Mouse (Mus musculus) liver, embryonic 15.5 days (tissue): ENCODE measurements around the gene Ptgs1. TPM values are rescaled to one million over a fixed set of nuclear protein-coding genes. Genes with fewer than 3 reads are reported as not detected.

ENCODE experiments used
- ATAC-seq: fragments of 200-750 bp; cut with Nextera tagmentation; 2 replicates; pipeline ENCODE4 v1.8.0; 2017; ENCODE audit warnings: moderate number of reproducible peaks, mild to moderate bottlenecking, moderate library complexity; ENCODE audit not compliant: insufficient read depth
- H3K27ac ChIP-seq: fragments of 300-500 bp; sonication (generic); replicated peaks from 2 replicates; pipeline ENCODE4 v1.5.1; 2015; ENCODE audit warnings: mild to moderate bottlenecking, inconsistent platforms
- H3K27me3 ChIP-seq: fragments of 300-500 bp; sonication (generic); 2 replicates; pipeline ENCODE4 v1.6.1; 2015; ENCODE audit warnings: mild to moderate bottlenecking, inconsistent platforms
- H3K36me3 ChIP-seq: fragments of 300-500 bp; sonication (generic); replicated peaks from 2 replicates; pipeline ENCODE4 v1.6.1; 2015; ENCODE audit warnings: moderate library complexity, mild to moderate bottlenecking, inconsistent platforms
- H3K4me1 ChIP-seq: fragments of 300-500 bp; sonication (generic); replicated peaks from 2 replicates; pipeline ENCODE4 v1.6.1; 2015; ENCODE audit warnings: inconsistent platforms
- H3K4me2 ChIP-seq: fragments of 300-500 bp; sonication (generic); 2 replicates; pipeline ENCODE4 v1.6.1; 2015; ENCODE audit warnings: moderate library complexity, mild to moderate bottlenecking, inconsistent platforms
- H3K4me3 ChIP-seq: fragments of 300-500 bp; sonication (generic); replicated peaks from 2 replicates; pipeline ENCODE4 v1.5.1; 2015; ENCODE audit warnings: mild to moderate bottlenecking, inconsistent platforms
- H3K9ac ChIP-seq: fragments of 300-500 bp; sonication (generic); 2 replicates; pipeline ENCODE4 v1.6.1; 2015; ENCODE audit warnings: moderate library complexity, mild to moderate bottlenecking, inconsistent platforms
- H3K9me3 ChIP-seq: fragments of 300-500 bp; sonication (generic); replicated peaks from 2 replicates; pipeline ENCODE4 v1.6.1; 2016; ENCODE audit warnings: inconsistent platforms
- WGBS: fragments of 180-500 bp; shearing (Covaris S2); methylation state at CpG from one replicate; pipeline ENCODE4 v1.1.7; 2015; ENCODE audit warnings: mixed read lengths; ENCODE audit not compliant: insufficient replicate concordance; 5-methylcytosine and 5-hydroxymethylcytosine counted together
- polyA plus RNA-seq: library from polyadenylated mRNA; unstranded; fragments of >200 nt; fragmentation: Nextera tagmentation; extraction: Ambion mirVana; gene quantifications from 2 replicates; pipeline ENCODE4 v1.2.1, GENCODE M21; 2015

Gene Ptgs1
- polyA plus RNA-seq, 1 experiment from 2014 or later = 20.9 TPM

DNA sequence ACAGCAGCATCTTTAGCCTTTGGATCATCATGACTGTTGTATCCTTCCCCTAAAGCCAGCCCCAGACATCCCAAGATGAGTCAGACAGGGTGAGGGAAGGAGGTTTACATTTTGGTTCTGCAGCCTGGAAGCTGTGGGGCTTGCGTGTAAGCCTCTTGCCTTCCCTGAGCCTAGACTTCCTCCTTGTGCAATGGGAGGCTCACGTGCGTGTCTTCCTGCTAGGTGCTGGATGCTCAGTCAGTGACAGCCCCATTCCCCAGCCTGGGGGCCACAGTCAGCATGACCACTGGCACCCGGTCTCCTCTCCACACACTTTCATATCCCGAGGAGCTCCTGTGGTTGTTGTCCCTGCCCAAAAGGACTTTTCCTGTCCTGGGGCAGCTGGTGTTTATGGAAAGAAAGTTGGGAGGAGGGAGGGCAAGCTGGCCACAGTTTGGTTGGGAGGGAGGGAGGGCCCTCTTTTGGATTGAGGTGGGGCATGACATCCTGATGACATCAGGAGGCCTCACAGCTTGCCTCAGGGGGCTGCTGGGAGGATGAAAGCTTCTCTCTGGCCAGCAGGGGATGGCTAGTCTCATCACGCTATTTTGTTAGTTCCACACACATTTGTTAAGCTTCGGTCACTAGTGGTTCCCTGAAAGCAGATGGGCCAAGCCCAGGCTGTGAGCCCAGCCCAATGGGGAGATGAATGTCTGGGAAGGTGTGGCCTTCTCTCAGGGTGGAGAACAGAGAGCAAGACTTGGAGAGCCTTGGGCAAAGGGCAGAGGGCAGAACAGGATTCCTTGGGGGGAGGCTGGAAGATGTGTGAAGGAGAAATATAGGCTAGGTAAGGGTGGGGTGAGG, 4.5 kb downstream of the Ptgs1 start:
- no peak for ATAC-seq
- Histone ChIP-seq H3K9me3 (no peaks in the 10 kb centered on the region), H3K27me3 (peaks cover 25% of the 10 kb centered on the region), H3K36me3 (no peaks in the 10 kb centered on the region; the same call in 1 of the 2 replicates), H3K9ac (no peak overlapping the region), H3K4me2 (no peak overlapping the region; the same call in 1 of the 2 replicates), H3K27ac (no peak overlapping the region), H3K4me1 (peaks cover 14% of the 10 kb centered on the region; the same call in 1 of the 2 replicates), H3K4me3 (no peak overlapping the region)
- 35% methylated on average over 7 of the region's 7 CpGs for WGBS

DNA sequence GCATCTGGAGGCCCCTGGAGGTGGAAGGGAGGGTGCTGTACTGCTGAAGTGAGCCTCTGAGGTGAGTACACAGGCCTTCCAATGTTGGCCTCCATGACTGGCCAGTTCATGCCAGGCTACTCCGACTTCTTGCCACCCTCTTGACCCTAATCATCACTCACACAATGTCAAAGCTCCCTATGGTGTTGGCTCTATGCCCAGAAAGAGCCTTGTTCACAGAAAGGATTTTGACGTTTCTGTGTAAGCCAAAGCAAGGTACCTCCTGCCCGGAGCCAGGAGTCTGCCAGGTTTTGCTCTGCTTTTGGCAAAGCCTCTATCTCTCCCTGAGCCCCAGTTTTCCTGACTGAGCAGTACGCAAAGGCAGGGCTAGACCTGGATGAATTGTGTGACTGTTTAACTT, 5.7 kb downstream of the Ptgs1 start:
- 35% methylated on average over 4 of the region's 4 CpGs for WGBS
- Histone ChIP-seq H3K27ac (no peak overlapping the region), H3K4me3 (no peak overlapping the region), H3K36me3 (peaks cover 4% of the 10 kb centered on the region; the same call in 1 of the 2 replicates), H3K4me2 (no peak overlapping the region), H3K27me3 (peaks cover 13% of the 10 kb centered on the region; the same call in 1 of the 2 replicates), H3K4me1 (peaks cover 8% of the 10 kb centered on the region; the same call in 1 of the 2 replicates), H3K9me3 (no peaks in the 10 kb centered on the region), H3K9ac (no peak overlapping the region)
- no peak for ATAC-seq

DNA sequence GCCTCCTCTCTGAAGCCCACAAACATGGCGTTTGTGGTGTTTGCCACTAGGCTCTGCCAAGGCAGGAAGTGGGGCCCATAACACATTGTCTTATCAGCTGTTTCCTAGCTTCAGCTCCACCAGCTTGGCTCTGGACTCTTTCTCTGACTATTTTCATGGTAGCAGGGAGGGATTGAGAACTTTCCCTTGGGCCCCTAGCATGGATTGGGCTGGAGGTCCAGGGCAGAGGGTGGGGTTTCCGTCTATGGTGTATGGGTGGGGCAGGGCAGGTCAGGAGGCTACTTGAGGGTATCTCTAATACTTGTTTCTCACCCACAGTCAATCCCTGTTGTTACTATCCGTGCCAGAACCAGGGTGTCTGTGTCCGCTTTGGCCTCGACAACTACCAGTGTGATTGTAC, 6.7 kb downstream of the Ptgs1 start:
- Histone ChIP-seq H3K27ac (no peak overlapping the region), H3K36me3 (peaks cover 9% of the 10 kb centered on the region; the same call in 1 of the 2 replicates), H3K4me1 (peaks cover 8% of the 10 kb centered on the region; the same call in 1 of the 2 replicates), H3K27me3 (peaks cover 3% of the 10 kb centered on the region; the same call in 1 of the 2 replicates), H3K9ac (no peak overlapping the region), H3K4me3 (no peak overlapping the region), H3K4me2 (no peak overlapping the region), H3K9me3 (no peaks in the 10 kb centered on the region)
- 47% methylated on average over 5 of the region's 5 CpGs for WGBS
- ATAC-seq = no peak

DNA sequence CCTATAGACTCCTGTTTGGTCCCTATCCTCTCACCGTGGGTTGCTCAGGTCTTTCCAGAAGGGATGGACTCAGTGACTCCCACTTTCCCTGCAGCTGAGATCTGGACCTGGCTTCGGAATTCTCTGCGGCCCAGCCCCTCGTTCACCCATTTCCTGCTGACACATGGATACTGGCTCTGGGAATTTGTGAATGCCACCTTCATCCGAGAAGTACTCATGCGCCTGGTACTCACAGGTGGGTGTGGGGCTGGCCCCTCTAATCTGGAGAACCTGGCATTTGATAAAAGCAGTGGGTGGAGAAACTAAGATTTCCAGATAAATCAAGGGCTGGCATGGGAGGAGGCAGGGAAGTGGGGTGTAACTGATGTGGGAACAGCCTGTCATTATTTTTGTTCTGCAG, 7.3 kb downstream of the Ptgs1 start:
- Histone ChIP-seq H3K9ac (no peak overlapping the region), H3K4me1 (peaks cover 8% of the 10 kb centered on the region; the same call in 1 of the 2 replicates), H3K9me3 (no peaks in the 10 kb centered on the region), H3K27me3 (no peaks in the 10 kb centered on the region), H3K27ac (0 out of 2 replicates have a peak overlapping the region, but pooled peaks have one; percentile 29), H3K4me2 (no peak overlapping the region), H3K36me3 (peaks cover 9% of the 10 kb centered on the region; the same call in 1 of the 2 replicates), H3K4me3 (no peak overlapping the region)
- ATAC-seq = no peak
- WGBS = 79% methylated on average over 6 of the region's 6 CpGs

DNA sequence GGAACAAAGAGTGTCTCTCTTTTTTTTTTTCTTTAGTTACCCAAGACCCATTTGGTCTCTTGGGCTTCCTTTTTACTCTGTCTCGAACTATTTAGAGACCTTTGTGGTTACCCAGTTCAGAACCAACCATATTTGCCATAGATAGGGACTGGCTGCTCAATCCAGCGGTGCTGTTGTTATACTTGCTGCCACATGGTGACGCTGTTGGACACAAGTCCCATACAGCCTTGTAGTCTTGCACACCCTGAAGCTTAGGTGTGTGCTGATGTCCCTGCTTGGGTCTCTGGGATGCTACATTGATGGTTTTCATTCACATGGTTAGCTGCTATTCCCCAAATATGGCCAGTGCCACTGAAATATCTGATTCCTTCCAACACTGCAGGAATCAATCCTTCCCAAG, 8.2 kb downstream of the Ptgs1 start:
- Histone ChIP-seq H3K9me3 (no peaks in the 10 kb centered on the region), H3K4me3 (no peak overlapping the region), H3K9ac (no peak overlapping the region), H3K36me3 (peaks cover 9% of the 10 kb centered on the region; the same call in 1 of the 2 replicates), H3K27me3 (no peaks in the 10 kb centered on the region), H3K27ac (no peak overlapping the region), H3K4me1 (peaks cover 12% of the 10 kb centered on the region; the same call in 1 of the 2 replicates), H3K4me2 (no peak overlapping the region)
- WGBS = 53% methylated on average over 3 of the region's 3 CpGs
- ATAC-seq = no peak

DNA sequence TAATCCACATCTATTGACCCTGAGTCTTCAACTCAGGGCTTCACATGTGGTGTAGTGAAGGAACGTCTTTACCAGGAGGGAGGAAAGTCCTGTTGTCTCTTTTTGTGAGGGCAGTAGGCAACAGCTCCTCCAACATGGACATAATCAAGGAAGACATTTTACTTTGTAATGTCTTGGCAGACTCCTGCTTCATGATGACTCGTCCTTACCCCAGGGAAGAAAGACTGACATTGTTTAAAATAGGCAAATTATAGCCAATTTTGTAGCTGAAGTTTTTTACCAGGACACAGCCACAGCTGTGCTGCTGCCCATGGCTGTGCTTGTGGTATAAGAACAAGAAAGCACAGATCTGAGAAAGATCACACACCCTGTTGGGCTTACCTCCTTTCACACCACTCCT, 8.7 kb downstream of the Ptgs1 start:
- Histone ChIP-seq H3K36me3 (peaks cover 9% of the 10 kb centered on the region; the same call in 1 of the 2 replicates), H3K4me3 (no peak overlapping the region), H3K27me3 (no peaks in the 10 kb centered on the region), H3K4me1 (peaks cover 14% of the 10 kb centered on the region; the same call in 1 of the 2 replicates), H3K27ac (no peak overlapping the region), H3K9me3 (no peaks in the 10 kb centered on the region), H3K4me2 (no peak overlapping the region), H3K9ac (no peak overlapping the region)
- 65% methylated on average over 2 of the region's 2 CpGs for WGBS
- ATAC-seq = no peak

DNA sequence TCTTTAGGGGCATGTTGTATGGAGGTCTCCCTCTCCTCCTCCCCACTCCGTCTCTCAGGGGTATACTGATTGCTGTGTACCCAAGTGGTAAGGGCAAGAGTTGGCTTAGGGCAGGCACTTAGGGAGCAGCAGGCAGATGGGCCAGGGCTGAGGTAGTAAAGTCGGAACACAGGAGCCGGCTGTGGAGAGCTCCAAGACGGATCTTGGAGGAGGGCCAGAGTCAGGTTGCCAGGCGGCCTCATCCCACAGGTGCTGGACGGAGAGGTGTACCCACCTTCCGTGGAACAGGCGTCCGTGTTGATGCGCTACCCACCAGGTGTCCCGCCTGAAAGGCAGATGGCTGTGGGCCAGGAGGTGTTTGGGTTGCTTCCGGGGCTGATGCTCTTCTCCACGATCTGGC, 12.3 kb downstream of the Ptgs1 start:
- WGBS = 74% methylated on average over 13 of the region's 13 CpGs
- H3K36me3 ChIP-seq = peaks cover 15% of the 10 kb centered on the region; the same call in 1 of the 2 replicates
- no peak overlapping the region for H3K4me2 ChIP-seq
- no peaks in the 10 kb centered on the region for H3K9me3 ChIP-seq
- no peak overlapping the region for H3K27ac ChIP-seq
- H3K4me3 ChIP-seq = no peak overlapping the region
- H3K4me1 ChIP-seq = 0 out of 2 replicates have a peak, but pooled peaks cover 6% of the 10 kb centered on the region
- ATAC-seq = no peak
- H3K27me3 ChIP-seq = no peaks in the 10 kb centered on the region
- H3K9ac ChIP-seq = no peak overlapping the region

DNA sequence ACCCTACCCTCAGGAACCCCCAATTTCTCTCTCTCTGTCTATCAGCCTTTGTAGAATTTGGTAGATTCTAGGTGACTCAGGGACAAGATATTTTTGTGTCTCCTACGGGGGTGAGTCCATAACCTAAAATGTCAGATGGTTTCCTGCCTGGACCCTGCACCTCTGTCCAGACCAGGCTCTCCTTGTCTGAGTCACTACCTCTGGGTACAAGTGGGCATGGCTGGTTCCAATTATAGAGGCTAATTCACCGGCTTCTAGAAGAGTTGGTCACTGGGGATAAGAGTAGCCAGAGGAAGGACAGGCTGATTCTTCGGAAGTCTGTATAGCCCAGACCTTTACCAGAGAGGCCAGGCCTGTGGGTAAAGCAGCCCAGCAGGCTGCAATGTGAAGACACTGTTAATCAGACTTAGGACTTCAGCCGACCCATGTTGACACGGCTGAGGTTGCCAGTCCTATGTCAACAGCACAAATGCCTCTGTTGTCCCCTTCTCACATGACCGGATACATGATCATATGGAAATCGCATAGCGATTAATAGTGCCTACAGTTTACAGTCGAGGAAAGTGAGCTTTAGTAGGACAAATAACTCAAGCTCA, 13.2 kb downstream of the Ptgs1 start:
- Histone ChIP-seq H3K4me3 (no peak overlapping the region), H3K9ac (no peak overlapping the region), H3K27ac (no peak overlapping the region), H3K4me1 (0 out of 2 replicates have a peak, but pooled peaks cover 6% of the 10 kb centered on the region), H3K36me3 (peaks cover 15% of the 10 kb centered on the region; the same call in 1 of the 2 replicates), H3K9me3 (no peaks in the 10 kb centered on the region), H3K27me3 (no peaks in the 10 kb centered on the region), H3K4me2 (no peak overlapping the region)
- ATAC-seq = peak; percentile 57
- WGBS = 66% methylated on average over 9 of the region's 9 CpGs

DNA sequence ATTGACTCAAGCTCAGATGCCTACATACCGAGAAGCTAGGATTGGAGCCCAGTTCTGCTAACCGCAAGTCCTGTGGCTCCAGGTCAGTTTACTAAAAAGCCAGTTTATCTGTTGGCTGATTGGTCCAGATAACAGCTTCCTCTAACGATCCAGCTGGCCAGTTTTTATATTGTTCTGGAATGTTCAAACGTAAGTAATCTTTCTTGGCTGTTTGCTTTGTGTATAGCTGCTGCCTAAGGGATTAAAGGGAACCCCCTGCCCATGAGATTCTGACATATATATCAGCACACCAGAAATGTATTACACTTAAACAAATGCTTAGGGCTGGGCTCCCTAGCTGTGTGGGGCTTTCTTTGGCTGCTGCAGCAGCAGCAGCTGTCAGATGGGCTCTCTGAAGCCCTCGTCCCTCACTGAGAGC, 13.7 kb downstream of the Ptgs1 start:
- Histone ChIP-seq H3K4me1 (0 out of 2 replicates have a peak, but pooled peaks cover 6% of the 10 kb centered on the region), H3K27ac (no peak overlapping the region), H3K36me3 (peaks cover 15% of the 10 kb centered on the region; the same call in 1 of the 2 replicates), H3K4me2 (no peak overlapping the region), H3K9me3 (no peaks in the 10 kb centered on the region), H3K9ac (no peak overlapping the region), H3K4me3 (no peak overlapping the region), H3K27me3 (no peaks in the 10 kb centered on the region)
- no peak for ATAC-seq
- WGBS = 44% methylated on average over 5 of the region's 5 CpGs

DNA sequence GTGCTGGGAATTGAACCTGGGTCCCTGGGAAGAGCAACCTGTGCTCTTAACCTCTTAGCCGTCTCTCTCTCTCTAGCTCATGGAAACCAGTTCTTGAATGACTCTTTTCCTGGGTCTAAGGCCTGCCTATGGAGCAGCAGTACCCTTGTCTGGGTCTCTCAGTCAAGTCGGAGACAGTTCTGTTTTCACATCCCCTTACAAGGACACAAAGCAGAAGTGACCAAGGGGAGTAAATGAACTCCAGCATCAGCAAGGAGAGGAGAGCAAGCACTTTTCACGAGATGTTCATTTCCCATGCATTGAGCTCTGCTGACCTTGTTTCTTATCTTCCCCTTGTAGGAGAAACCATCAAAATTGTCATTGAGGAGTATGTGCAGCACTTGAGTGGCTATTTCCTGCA, 14.5 kb downstream of the Ptgs1 start:
- H3K27ac ChIP-seq = no peak overlapping the region
- H3K27me3 ChIP-seq = no peaks in the 10 kb centered on the region
- no peak for ATAC-seq
- H3K36me3 ChIP-seq = peaks cover 15% of the 10 kb centered on the region; the same call in 1 of the 2 replicates
- no peak overlapping the region for H3K4me3 ChIP-seq
- 44% methylated on average over 3 of the region's 3 CpGs for WGBS
- 0 out of 2 replicates have a peak, but pooled peaks cover 6% of the 10 kb centered on the region for H3K4me1 ChIP-seq
- H3K4me2 ChIP-seq = no peak overlapping the region
- no peak overlapping the region for H3K9ac ChIP-seq
- H3K9me3 ChIP-seq = no peaks in the 10 kb centered on the region

DNA sequence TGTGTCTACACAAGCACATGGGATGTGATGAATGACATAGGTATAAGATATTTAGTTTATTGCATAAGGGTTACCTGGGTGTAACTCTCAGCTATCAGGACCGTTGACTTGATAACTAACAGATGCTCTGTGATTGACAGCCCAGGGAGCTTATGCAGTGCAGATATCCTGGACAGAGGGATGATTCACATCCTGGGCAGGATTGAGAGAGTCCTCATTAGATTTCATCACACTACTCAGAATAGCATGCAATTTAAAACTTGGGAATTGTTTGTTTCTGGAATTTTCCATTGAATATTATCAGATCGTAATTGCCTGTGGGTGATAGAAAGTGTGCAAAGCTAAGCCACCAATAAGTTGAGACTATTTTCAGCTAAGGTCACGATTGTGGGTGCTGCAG, 17.7 kb downstream of the Ptgs1 start:
- H3K36me3 ChIP-seq = peaks cover 6% of the 10 kb centered on the region; the same call in 1 of the 2 replicates
- H3K27ac ChIP-seq = no peak overlapping the region
- ATAC-seq = no peak
- no peaks in the 10 kb centered on the region for H3K27me3 ChIP-seq
- no peak overlapping the region for H3K9ac ChIP-seq
- H3K4me1 ChIP-seq = 0 out of 2 replicates have a peak, but pooled peaks cover 6% of the 10 kb centered on the region
- no peaks in the 10 kb centered on the region for H3K9me3 ChIP-seq
- H3K4me2 ChIP-seq = no peak overlapping the region
- no peak overlapping the region for H3K4me3 ChIP-seq
- WGBS = 48% methylated on average over 3 of the region's 3 CpGs
